Mouse (Mus musculus) heart, embryonic 10.5 days (tissue): Measurements from ENCODE around the gene Atg2b. TPM values are rescaled to one million over a fixed set of nuclear protein-coding genes. Genes with fewer than 3 reads are reported as not detected.

Experiments
- DNase-seq: peaks from one replicate; pipeline ENCODE4 v3.0.0-alpha.2; 2017; ENCODE audit warnings: low spot score
- H3K27ac ChIP-seq: fragments of 300-500 bp; sonication (generic); 2 replicates; pipeline ENCODE4 v1.5.1; 2016; ENCODE audit warnings: mild to moderate bottlenecking
- H3K27me3 ChIP-seq: fragments of 300-500 bp; sonication (generic); 2 replicates; pipeline ENCODE4 v1.6.1; 2016; ENCODE audit warnings: mild to moderate bottlenecking; ENCODE audit not compliant: poor library complexity, insufficient read depth, severe bottlenecking
- H3K36me3 ChIP-seq: fragments of 300-500 bp; sonication (generic); 2 replicates; pipeline ENCODE4 v1.6.1; 2016; ENCODE audit warnings: mild to moderate bottlenecking, moderate library complexity
- H3K4me1 ChIP-seq: fragments of 300-500 bp; sonication (generic); 2 replicates; pipeline ENCODE4 v1.6.1; 2016; ENCODE audit warnings: mild to moderate bottlenecking
- H3K4me3 ChIP-seq: fragments of 300-500 bp; sonication (generic); 2 replicates; pipeline ENCODE4 v1.5.1; 2016; ENCODE audit warnings: mild to moderate bottlenecking, moderate library complexity
- H3K9me3 ChIP-seq: fragments of 300-500 bp; sonication (generic); 2 replicates; pipeline ENCODE4 v1.6.1; 2016; ENCODE audit warnings: mild to moderate bottlenecking, moderate library complexity
- WGBS: fragments of 180-500 bp; shearing (Covaris S2); methylation state at CpG from one replicate; pipeline ENCODE4 v1.1.7; 2016; 5-methylcytosine and 5-hydroxymethylcytosine counted together
- polyA plus RNA-seq: library from polyadenylated mRNA; unstranded; fragments of >200 nt; fragmentation: Nextera tagmentation; extraction: Ambion mirVana; gene quantifications from 2 replicates; pipeline ENCODE4 v1.2.1, GENCODE M21; 2016

Gene Atg2b
- polyA plus RNA-seq, 1 experiment from 2014 or later = 13.0 TPM

DNA sequence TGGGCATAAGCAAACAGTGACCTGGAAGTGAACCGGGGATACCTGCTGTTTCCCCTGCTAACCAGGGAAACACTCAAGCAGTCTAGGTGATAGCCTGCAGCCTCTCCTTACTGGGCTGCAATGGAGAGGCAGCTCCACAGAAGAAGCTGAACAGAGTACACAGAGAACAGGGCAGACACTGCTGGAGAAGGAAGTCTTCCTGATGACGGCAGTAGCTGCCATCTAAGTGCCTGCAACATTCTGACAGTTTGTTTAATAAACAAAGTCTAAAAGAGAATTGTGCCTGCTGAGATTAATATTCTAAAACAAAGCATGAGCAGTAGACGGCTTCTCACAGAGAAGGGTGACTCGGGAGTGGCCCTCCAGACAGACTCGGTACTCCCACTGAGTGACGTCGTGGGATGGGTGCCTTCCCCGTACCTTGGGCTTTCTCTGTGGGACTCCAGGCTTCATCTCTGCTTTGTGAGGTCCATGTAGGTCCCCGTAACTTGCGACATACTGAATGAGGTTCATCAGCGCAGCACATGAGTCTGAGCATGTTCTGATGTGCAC, 42.2 kb downstream of the Atg2b start:
- H3K27ac ChIP-seq = no peak overlapping the region
- no peak for DNase-seq
- H3K4me3 ChIP-seq = no peak overlapping the region
- H3K36me3 ChIP-seq = peaks cover 99% of the 10 kb centered on the region
- no peaks in the 10 kb centered on the region for H3K9me3 ChIP-seq
- 92% methylated on average over 11 of the region's 11 CpGs for WGBS
- H3K4me1 ChIP-seq = no peaks in the 10 kb centered on the region
- H3K27me3 ChIP-seq = no peaks in the 10 kb centered on the region

DNA sequence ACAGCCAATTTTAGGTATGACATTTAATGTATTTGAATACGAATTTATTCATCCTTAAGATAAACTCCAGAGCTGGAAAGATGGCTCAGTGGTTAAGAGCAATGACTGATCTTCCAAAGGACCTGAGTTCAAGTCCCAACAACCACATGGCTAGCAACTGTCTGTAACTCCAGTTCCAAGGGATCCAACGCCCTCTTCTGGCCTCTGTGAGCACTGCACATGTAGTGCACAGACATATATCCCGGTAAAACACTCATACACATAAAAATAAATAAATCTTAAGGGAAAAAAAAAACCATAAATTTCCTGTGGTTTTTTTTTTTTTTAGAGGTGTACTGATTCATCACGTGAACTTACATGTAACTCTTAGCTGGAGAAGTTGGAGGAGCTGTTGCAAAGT, 47.5 kb downstream of the Atg2b start:
- H3K9me3 ChIP-seq = no peaks in the 10 kb centered on the region
- H3K27ac ChIP-seq = no peak overlapping the region
- peaks cover 99% of the 10 kb centered on the region for H3K36me3 ChIP-seq
- no peak for DNase-seq
- H3K4me3 ChIP-seq = no peak overlapping the region
- WGBS = 78% methylated on average over 4 of the region's 4 CpGs
- no peaks in the 10 kb centered on the region; the same call in 1 of the 2 replicates for H3K4me1 ChIP-seq
- no peaks in the 10 kb centered on the region for H3K27me3 ChIP-seq

DNA sequence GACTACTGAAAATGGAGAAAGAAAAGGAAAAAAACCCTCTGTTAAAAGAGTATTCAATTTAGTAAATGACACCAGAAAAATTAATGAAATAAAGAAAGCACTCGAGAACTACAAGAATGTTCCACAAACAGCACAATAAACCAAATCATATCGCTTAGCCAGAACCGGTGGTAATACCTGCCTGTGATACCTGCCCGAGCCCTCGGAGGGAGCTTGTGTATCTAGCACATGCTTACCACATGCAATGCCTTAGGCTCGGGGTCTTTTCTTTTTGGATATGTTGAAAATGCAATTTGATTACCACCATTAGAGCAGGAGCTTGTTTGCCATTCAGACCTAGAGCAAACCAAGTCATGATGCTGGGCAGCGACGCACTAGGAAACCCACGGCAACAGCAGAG, 48.5 kb downstream of the Atg2b start:
- H3K27me3 ChIP-seq = no peaks in the 10 kb centered on the region
- DNase-seq = no peak
- H3K9me3 ChIP-seq = no peaks in the 10 kb centered on the region
- peaks cover 97% of the 10 kb centered on the region for H3K36me3 ChIP-seq
- H3K27ac ChIP-seq = no peak overlapping the region
- 93% methylated on average over 9 of the region's 9 CpGs for WGBS
- no peaks in the 10 kb centered on the region; the same call in 1 of the 2 replicates for H3K4me1 ChIP-seq
- H3K4me3 ChIP-seq = no peak overlapping the region

DNA sequence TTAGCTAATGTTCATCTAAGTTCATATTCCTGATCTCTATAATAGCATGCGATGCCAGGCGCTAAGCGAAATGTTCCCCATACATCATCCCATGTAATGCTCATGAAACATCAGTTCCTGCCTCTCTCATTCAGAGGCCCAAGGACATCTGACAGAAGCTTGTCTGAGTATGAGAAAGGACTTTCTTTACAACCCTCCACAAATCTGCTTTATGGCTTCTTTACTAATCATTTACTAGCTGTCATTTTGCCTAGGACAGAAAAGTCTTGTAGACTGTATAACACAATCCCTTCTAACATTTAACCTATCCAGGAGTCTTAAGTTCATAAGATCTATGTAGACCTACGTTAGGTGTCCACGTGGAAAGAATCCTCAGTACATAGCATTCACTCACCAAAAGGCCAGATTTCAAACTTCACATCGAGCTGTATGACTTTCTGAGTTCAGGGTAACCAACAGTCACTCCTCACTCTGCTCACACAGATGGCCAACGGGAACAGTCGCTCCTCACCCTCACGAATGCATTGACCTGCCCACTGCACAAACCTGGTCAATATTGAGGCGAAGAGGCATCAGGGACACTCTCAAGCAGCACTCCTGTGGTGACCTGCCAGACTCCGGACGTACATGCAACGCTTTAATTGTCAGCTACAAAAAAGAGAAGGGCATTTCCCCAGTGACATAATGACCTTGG, 50.5 kb downstream of the Atg2b start:
- WGBS = 94% methylated on average over 13 of the region's 13 CpGs
- Histone ChIP-seq H3K4me3 (no peak overlapping the region), H3K4me1 (no peaks in the 10 kb centered on the region; the same call in 1 of the 2 replicates), H3K27me3 (no peaks in the 10 kb centered on the region), H3K9me3 (no peaks in the 10 kb centered on the region), H3K36me3 (peaks cover 85% of the 10 kb centered on the region), H3K27ac (no peak overlapping the region)
- DNase-seq = no peak

DNA sequence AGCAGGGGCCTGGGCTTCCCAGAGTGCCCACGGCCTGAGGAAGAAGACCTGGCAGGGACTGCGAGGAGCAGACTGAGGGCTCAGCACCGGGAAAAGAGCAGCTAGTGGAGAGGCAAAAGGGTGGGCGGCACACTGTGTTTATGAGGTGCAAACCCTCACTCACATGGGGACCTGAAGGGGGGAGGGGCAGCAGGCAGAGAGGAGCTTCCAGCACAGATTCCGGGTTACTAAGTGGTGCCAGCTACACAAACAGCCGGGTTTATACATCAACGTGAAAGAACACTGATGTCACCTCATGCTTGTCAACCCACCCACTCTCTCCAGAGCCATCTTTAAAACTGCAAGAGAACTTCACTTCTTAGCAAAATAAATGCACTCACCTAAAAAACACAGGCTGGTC, 59.2 kb downstream of the Atg2b start:
- Histone ChIP-seq H3K27ac (no peak overlapping the region), H3K36me3 (peaks cover 66% of the 10 kb centered on the region), H3K4me3 (no peak overlapping the region), H3K27me3 (no peaks in the 10 kb centered on the region), H3K4me1 (no peaks in the 10 kb centered on the region), H3K9me3 (no peaks in the 10 kb centered on the region)
- 73% methylated on average over 7 of the region's 7 CpGs for WGBS
- DNase-seq = no peak

DNA sequence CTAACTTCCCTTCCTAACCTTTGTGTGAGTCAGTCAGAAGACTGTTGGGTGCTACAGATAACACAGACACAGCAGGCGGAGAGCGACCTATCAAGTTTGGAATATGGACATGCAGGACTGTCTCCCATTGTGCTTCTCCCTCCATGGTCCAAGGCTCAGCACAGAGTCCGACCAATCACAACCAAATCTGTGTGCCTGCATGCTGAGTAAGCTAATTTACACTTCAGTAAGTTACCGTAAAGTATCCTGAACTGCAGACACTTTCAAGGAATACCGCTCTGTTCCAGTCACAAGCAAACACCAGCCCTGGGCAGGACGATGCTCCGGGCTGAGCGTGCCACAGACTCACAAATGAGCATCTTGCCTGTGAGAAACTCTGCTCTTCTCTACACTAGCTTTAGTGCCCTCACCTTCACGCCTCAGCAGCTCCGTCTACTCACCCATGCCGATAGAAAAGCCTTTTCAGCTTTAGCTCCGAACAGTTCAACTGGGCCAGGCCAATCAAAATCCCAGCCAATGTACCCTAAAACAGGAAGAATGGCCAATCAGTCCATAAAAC, 62.0 kb downstream of the Atg2b start:
- WGBS = 89% methylated on average over 12 of the region's 12 CpGs
- Histone ChIP-seq H3K27me3 (no peaks in the 10 kb centered on the region), H3K27ac (no peak overlapping the region), H3K9me3 (no peaks in the 10 kb centered on the region), H3K4me1 (no peaks in the 10 kb centered on the region), H3K4me3 (no peak overlapping the region), H3K36me3 (peaks cover 76% of the 10 kb centered on the region)
- DNase-seq = no peak

DNA sequence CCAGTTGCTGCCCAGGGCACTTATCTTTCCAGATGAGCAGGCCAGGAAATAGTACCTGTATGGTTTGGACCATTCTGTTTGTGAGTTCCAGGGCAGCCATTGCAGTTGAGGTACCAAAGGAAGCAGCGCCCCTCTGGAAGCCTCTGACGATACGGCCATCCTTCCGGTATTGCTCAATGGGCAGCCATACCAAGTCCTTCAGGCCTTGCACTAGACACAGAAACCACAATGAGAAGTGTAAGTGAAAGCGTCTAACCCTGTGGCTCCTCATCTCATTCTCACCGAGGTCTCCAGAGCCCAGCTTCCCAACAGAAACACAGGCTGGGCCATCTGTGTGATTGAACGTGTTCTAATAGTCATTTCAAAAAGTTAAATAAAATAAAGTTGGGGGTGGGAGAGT, 63.0 kb downstream of the Atg2b start:
- Histone ChIP-seq H3K27me3 (no peaks in the 10 kb centered on the region), H3K9me3 (no peaks in the 10 kb centered on the region), H3K4me3 (no peak overlapping the region), H3K36me3 (peaks cover 78% of the 10 kb centered on the region), H3K4me1 (no peaks in the 10 kb centered on the region), H3K27ac (no peak overlapping the region)
- DNase-seq = no peak
- WGBS = 93% methylated on average over 7 of the region's 7 CpGs

DNA sequence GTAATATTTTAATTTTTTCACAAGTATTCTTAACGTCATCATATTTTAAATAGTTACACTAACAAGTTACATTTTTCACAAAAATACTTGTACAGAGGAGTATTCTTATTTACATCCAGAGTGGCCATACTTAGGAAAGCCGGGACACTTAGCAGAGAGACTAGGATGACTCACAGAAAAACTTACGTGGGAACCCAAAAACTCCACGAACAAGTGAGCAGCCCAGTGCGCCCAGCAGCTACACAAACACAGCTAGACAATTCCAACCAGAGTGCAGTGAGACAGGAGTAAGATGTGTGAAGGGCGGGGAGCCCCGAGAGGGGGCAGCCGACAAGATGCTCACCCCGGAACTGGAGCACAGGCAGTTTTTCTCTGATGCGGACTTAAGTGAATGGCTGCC, 71.5 kb downstream of the Atg2b start:
- 88% methylated on average over 10 of the region's 10 CpGs for WGBS
- DNase-seq = no peak
- Histone ChIP-seq H3K36me3 (peaks cover 32% of the 10 kb centered on the region), H3K4me3 (no peak overlapping the region), H3K27me3 (no peaks in the 10 kb centered on the region), H3K9me3 (no peaks in the 10 kb centered on the region), H3K4me1 (peaks cover 13% of the 10 kb centered on the region), H3K27ac (no peak overlapping the region)

DNA sequence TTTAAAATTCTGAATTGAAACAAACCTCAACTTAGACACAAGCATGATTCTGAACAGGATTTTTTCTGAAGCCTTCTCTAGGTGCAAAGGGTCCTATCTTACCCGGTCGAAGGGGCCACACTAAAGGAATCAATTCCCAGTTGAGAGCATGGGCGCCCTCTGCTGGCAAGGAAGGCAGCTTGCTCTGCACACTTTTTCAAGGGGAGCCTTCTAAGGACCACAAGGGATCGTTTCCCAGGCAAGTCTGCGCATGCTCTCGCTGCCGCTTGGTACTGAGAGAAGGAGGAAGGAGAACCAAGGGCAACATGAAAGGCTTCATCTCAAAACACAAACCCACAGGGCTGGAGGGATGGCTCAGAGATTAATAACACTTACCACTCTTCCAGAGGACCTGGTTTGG, 73.3 kb downstream of the Atg2b start:
- Histone ChIP-seq H3K27me3 (no peaks in the 10 kb centered on the region), H3K9me3 (no peaks in the 10 kb centered on the region), H3K4me1 (peaks cover 13% of the 10 kb centered on the region), H3K4me3 (no peak overlapping the region), H3K36me3 (peaks cover 14% of the 10 kb centered on the region), H3K27ac (no peak overlapping the region; the same call in 1 of the 2 replicates)
- DNase-seq = peak; percentile 88
- 24% methylated on average over 7 of the region's 7 CpGs for WGBS

DNA sequence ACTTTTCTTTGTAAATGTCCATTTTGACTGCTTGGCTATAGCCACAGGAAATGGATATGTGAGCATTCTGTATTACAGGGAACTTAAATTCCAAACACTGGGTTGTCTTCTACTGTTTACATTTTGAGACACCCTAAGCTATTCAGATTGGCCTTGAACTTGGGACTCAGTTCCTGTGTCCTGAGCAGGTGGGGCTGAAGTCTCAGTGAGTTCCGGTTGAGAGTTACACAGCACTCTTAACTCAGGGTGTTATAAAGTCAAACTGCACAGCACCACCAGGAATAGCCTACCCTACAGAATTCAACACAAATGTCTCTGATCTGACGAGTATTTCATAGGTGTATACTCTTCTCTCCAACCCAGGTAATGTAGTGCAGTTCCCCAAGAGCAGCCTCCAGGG, 74.0 kb downstream of the Atg2b start:
- Histone ChIP-seq H3K36me3 (peaks cover 7% of the 10 kb centered on the region), H3K4me3 (no peak overlapping the region), H3K27ac (no peak overlapping the region), H3K27me3 (no peaks in the 10 kb centered on the region), H3K4me1 (peaks cover 13% of the 10 kb centered on the region), H3K9me3 (no peaks in the 10 kb centered on the region)
- 83% methylated on average over 2 of the region's 2 CpGs for WGBS
- DNase-seq = no peak

DNA sequence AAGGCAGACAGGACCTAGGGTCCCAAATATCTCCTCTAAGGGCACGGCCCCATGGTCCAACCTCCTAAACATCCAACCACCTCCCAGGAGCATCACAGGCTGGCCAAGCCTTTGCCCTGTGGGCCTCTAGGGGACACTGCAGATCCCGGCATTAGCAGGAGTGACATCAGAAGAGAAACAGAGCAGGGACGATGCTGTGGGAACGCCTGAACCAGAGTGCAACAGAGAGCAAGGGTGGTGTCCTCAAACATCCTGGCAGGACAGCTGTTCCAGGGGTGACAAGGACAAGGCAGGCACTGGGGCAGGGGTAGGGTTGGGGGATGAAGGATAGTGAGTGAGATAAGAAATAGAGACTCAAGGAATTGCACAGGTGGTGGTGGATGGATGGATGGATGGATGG, 78.1 kb downstream of the Atg2b start:
- WGBS = 77% methylated on average over 4 of the region's 4 CpGs
- Histone ChIP-seq H3K4me1 (peaks cover 7% of the 10 kb centered on the region; the same call in 1 of the 2 replicates), H3K36me3 (no peaks in the 10 kb centered on the region), H3K9me3 (no peaks in the 10 kb centered on the region), H3K4me3 (no peak overlapping the region), H3K27ac (no peak overlapping the region), H3K27me3 (no peaks in the 10 kb centered on the region)
- DNase-seq = no peak

DNA sequence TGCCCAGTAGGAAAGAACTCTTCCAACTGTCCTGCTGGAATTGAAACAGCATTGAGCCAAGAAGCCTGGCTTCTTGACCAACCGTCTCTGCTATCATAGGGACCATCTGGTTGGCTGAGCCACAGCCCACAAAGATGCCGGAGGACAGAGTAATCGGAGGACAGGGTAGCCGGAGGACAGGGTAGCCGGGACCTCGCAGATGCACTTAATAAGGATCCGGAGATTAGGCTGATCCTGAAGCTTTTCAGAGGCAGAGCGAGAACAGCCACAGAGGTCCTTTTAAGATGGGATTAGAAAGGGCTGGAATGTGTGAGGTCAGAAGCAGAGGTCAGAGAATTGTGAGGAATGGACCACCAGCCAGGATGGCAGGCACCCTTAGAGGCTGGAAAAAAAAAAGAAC, 79.8 kb downstream of the Atg2b start:
- Histone ChIP-seq H3K27ac (no peak overlapping the region), H3K27me3 (no peaks in the 10 kb centered on the region), H3K4me1 (peaks cover 14% of the 10 kb centered on the region; the same call in 1 of the 2 replicates), H3K4me3 (no peak overlapping the region), H3K9me3 (no peaks in the 10 kb centered on the region), H3K36me3 (no peaks in the 10 kb centered on the region)
- no peak for DNase-seq
- 31% methylated on average over 8 of the region's 8 CpGs for WGBS

DNA sequence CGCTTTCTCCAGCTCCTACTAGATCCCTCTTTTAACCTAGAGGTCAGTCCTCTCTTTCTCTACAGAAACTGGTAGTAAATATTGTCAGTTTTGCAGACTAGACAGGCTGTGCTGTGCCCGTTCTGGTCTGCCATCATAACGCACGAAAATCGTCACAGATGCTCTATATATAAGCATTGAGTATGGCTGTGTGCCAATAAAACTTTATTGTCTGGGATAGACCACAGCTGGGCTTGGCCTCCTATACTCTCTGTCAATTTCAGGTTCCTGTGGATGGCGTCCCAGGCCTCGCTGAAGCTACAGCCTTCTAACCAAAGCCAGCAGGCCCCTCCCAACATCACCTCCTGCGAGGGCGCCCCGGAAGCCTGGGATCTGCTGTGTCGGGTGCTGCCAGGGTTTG, 81.1 kb downstream of the Atg2b start:
- DNase-seq = no peak
- 90% methylated on average over 11 of the region's 11 CpGs for WGBS
- H3K9me3 ChIP-seq = no peaks in the 10 kb centered on the region
- no peaks in the 10 kb centered on the region for H3K36me3 ChIP-seq
- no peak overlapping the region for H3K27ac ChIP-seq
- no peak overlapping the region for H3K4me3 ChIP-seq
- no peaks in the 10 kb centered on the region for H3K27me3 ChIP-seq
- peaks cover 23% of the 10 kb centered on the region; the same call in 1 of the 2 replicates for H3K4me1 ChIP-seq
